ENCODE assay signal across 21 mouse cellular contexts in genomic region chr10:115358216-115358919, GRCm38 (mm10). TPM values are rescaled to one million over a fixed set of nuclear protein-coding genes. Genes with fewer than 3 reads are reported as not detected.
A peak's percentile ranks its signal among the peaks of the same experiment; 100 is the strongest.
DNase-seq lines count a peak whose midpoint lies in the region; ATAC-seq and TF ChIP-seq lines count a peak whose summit lies in the region.
"Had no signal": no experiment of that assay in that cellular context is flagged by ENCODE, and none has a peak within 500 bp of the region (broad histone marks: within the 10 kb centered on the region; RNA-seq: fewer than 3 reads in every experiment).

No protein-coding gene starts in this region.

- in situ Hi-C loops in ES-E14 (cut with MboI; ENCODE audit: low sequenced_read_pairs in 2 of 2, unreplicated experiment in 2 of 2), result no loop called here

- no peaks in the 10 kb centered on the region for H3K27me3 ChIP-seq in kidney, embryonic 16.5 days (ENCODE audit: insufficient read depth, low read length)
- H3K27me3 ChIP-seq in small intestine, adult 2 months (ENCODE audit: control insufficient read depth, insufficient read depth, low read length), result no peaks in the 10 kb centered on the region
- H3K27me3 ChIP-seq: embryonic facial prominence, embryonic 12.5 days; forebrain, embryonic 15.5 days; heart, embryonic 15.5 days; hindbrain, embryonic 13.5 days; Patski had no signal

- H3K9ac ChIP-seq in kidney, embryonic 16.5 days (replicated peaks; ENCODE audit: low read length), result no peak overlapping the region; the same call in 1 of the 2 replicates
- peak overlapping the region; percentile 16; the same call in 1 of the 2 replicates for H3K9ac ChIP-seq in ES-E14 (ENCODE audit: insufficient read depth, low read depth, low read length, poor library complexity, severe bottlenecking)
- H3K9ac ChIP-seq: embryonic facial prominence, embryonic 12.5 days; forebrain, embryonic 15.5 days; heart, embryonic 15.5 days; hindbrain, embryonic 13.5 days had no signal

- no peak for TF ChIP-seq CTCF in small intestine, adult 2 months (IDR thresholded peaks at IDR 0.05; ENCODE audit: extremely low read depth, insufficient read length, insufficient replicate concordance, low read depth, low read length)

- H3K36me3 ChIP-seq in kidney, embryonic 16.5 days (ENCODE audit: insufficient read depth, low read length), result no peaks in the 10 kb centered on the region
- H3K36me3 ChIP-seq in ES-E14 (ENCODE audit: control insufficient read depth, insufficient read depth, low read length, poor library complexity, severe bottlenecking), result peaks cover 2% of the 10 kb centered on the region; the same call in 1 of the 2 replicates
- H3K36me3 ChIP-seq in small intestine, adult 2 months (ENCODE audit: control insufficient read depth, insufficient read depth, low read length), result peaks cover 16% of the 10 kb centered on the region

- WGBS in kidney, embryonic 16.5 days, result 92% methylated on average over 17 of the region's 17 CpGs
- WGBS in small intestine, adult 2 months, result 85% methylated on average over 17 of the region's 17 CpGs

- H3K27ac ChIP-seq in kidney, embryonic 16.5 days (ENCODE audit: low read length), result no peak overlapping the region
- peak overlapping the region; percentile 56; the same call in 1 of the 2 replicates for H3K27ac ChIP-seq in ES-E14 (ENCODE audit: insufficient read depth, low read depth, low read length, poor library complexity, severe bottlenecking)
- peak overlapping the region; percentile 60 for H3K27ac ChIP-seq in small intestine, adult 2 months (ENCODE audit: insufficient read depth, low read depth, low read length)
- H3K27ac ChIP-seq: embryonic facial prominence, embryonic 12.5 days; forebrain, embryonic 15.5 days; heart, adult 2 months; heart, embryonic 15.5 days; hindbrain, embryonic 13.5 days; hindbrain, postnatal 0 days had no signal

- no peak overlapping the region for H3K4me2 ChIP-seq in kidney, embryonic 16.5 days (replicated peaks; ENCODE audit: low read depth, low read length)
- H3K4me2 ChIP-seq: embryonic facial prominence, embryonic 12.5 days; forebrain, embryonic 15.5 days; heart, embryonic 11.5 days; heart, embryonic 15.5 days; hindbrain, embryonic 13.5 days had no signal

- ATAC-seq in kidney, embryonic 16.5 days (ENCODE audit: low FRiP score, low TSS enrichment), result no peak
- ATAC-seq: forebrain, embryonic 15.5 days; hindbrain, postnatal 0 days; Patski had no signal

- H3K4me3 ChIP-seq in kidney, embryonic 16.5 days (ENCODE audit: low read length), result no peak overlapping the region
- H3K4me3 ChIP-seq in ES-E14 (ENCODE audit: insufficient read depth in 1 of 2, low read depth in 1 of 2, low read length in 2 of 2, poor library complexity in 1 of 2, severe bottlenecking in 1 of 2), result peak overlapping the region in 1 of 2 experiments; percentile 59; a peak in 2 of 4 replicates
- H3K4me3 ChIP-seq in small intestine, adult 2 months (ENCODE audit: low read depth, low read length), result no peak overlapping the region
- H3K4me3 ChIP-seq: embryonic facial prominence, embryonic 12.5 days; forebrain, embryonic 15.5 days; heart, adult 2 months; heart, embryonic 15.5 days; hindbrain, embryonic 13.5 days had no signal

- TF ChIP-seq POLR2A in small intestine, adult 2 months (IDR thresholded peaks at IDR 0.05; ENCODE audit: low read depth, low read length), result no peak

- H3K4me1 ChIP-seq in kidney, embryonic 16.5 days (ENCODE audit: insufficient read depth, low read length), result peaks cover 17% of the 10 kb centered on the region
- H3K4me1 ChIP-seq in ES-E14 (ENCODE audit: control insufficient read depth in 2 of 2, insufficient read depth in 2 of 2, low read length in 2 of 2, poor library complexity in 1 of 2), result peaks cover 4% of the 10 kb centered on the region in 2 experiments; a peak in 2 of 4 replicates
- peaks cover 16% of the 10 kb centered on the region for H3K4me1 ChIP-seq in small intestine, adult 2 months (ENCODE audit: control insufficient read depth, insufficient read depth, insufficient read length, low read length)

- no peaks in the 10 kb centered on the region for H3K9me3 ChIP-seq in kidney, embryonic 16.5 days (ENCODE audit: low read length)
- no peaks in the 10 kb centered on the region for H3K9me3 ChIP-seq in ES-E14 (ENCODE audit: control insufficient read depth, insufficient read depth, low read depth, low read length)
- H3K9me3 ChIP-seq: embryonic facial prominence, embryonic 12.5 days; forebrain, embryonic 15.5 days; heart, embryonic 15.5 days; hindbrain, embryonic 13.5 days had no signal

- DNase-seq in kidney, adult 18-20 months, result peak; percentile 33
- DNase-seq in kidney, postnatal 10 days, result no peak
- DNase-seq in kidney, postnatal 25 days, result peak; percentile 28 to 50
- DNase-seq in ES-E14 (ENCODE audit: low read depth, low spot score), result no peak
- no peak for DNase-seq in right cerebral cortex, postnatal 25 days
- DNase-seq: adrenal gland, adult 2 months; cerebellum, adult 11 months; cerebellum, adult 8-10 months; cerebellum, postnatal 14 days; gastrocnemius, postnatal 14 days; heart, adult 2 months; heart, postnatal 14 days had no signal

TF ChIP-seq in ES-E14, 5 proteins besides CTCF, POLR2A, EP300 and RAD21:
- TF ChIP-seq ZC3H11A (IDR thresholded peaks at IDR 0.05; ENCODE audit: borderline replicate concordance, low read depth, low read length) (no peak), HCFC1 (IDR thresholded peaks at IDR 0.05; ENCODE audit: borderline replicate concordance, insufficient read depth, low read length) (no peak), MAFK (IDR thresholded peaks at IDR 0.05; ENCODE audit: insufficient read depth, low read depth, low read length) (no peak), CHD2 (IDR thresholded peaks at IDR 0.05; ENCODE audit: low read depth, low read length) (no peak), ZNF384 (IDR thresholded peaks at IDR 0.05; ENCODE audit: low read depth, low read length) (no peak)

RNA-seq across cellular contexts. Expression of gene Tmem19, which starts 3.9 kb away (rescaled TPM):
- 43.3 and 44.3 TPM in 2 replicates for polyA plus RNA-seq in kidney, embryonic 16.5 days (2015; fragmentation: Nextera tagmentation; extraction: Ambion mirVana)
- total RNA-seq in ES-E14 (2012; rRNA removed), result 30.9 and 43.2 TPM in 2 replicates
- 17.0 and 29.9 TPM in 2 replicates for polyA plus RNA-seq in small intestine, adult 2 months (2012; rRNA removed)

RNA-seq across cellular contexts. Expression of gene Thap2, which starts 25.9 kb away (rescaled TPM):
- polyA plus RNA-seq in kidney, embryonic 16.5 days (2015; fragmentation: Nextera tagmentation; extraction: Ambion mirVana), result 18.4 and 24.9 TPM in 2 replicates
- 4.4 and 7.5 TPM in 2 replicates for total RNA-seq in ES-E14 (2012; rRNA removed)
- polyA plus RNA-seq in small intestine, adult 2 months (2012; rRNA removed), result 1.5 and 2.1 TPM in 2 replicates

RNA-seq across cellular contexts. Expression of gene Zfc3h1, which starts 26.4 kb away (rescaled TPM):
- 17.0 and 20.8 TPM in 2 replicates for polyA plus RNA-seq in kidney, embryonic 16.5 days (2015; fragmentation: Nextera tagmentation; extraction: Ambion mirVana)
- total RNA-seq in ES-E14 (2012; rRNA removed), result 27.0 and 31.3 TPM in 2 replicates
- polyA plus RNA-seq in small intestine, adult 2 months (2012; rRNA removed), result 3.3 and 5.3 TPM in 2 replicates

RNA-seq across cellular contexts. Expression of gene Rab21, which starts 43.0 kb away (rescaled TPM):
- 4.7 and 4.9 TPM in 2 replicates for polyA plus RNA-seq in kidney, embryonic 16.5 days (2015; fragmentation: Nextera tagmentation; extraction: Ambion mirVana)
- total RNA-seq in ES-E14 (2012; rRNA removed), result 15.8 and 17.1 TPM in 2 replicates
- 12.6 and 28.8 TPM in 2 replicates for polyA plus RNA-seq in small intestine, adult 2 months (2012; rRNA removed)

Comparison
In these comparisons a context has a peak if more than half of its experiments do, and no peak if none do; other contexts are left out.
1. DNase-seq: peak in kidney, adult 18-20 months (single experiment) and kidney, postnatal 25 days (2 of 2); none in kidney, postnatal 10 days (single experiment), ES-E14 (single experiment) and right cerebral cortex, postnatal 25 days (single experiment).